Mouse (Mus musculus): ENCODE measurements at regions not wholly inside any gene's neighbourhood (a gene's known extent, or its start where the extent isn't known, plus 50 kb on each side); places are given as distances from the start of the nearest gene placed in this dataset.

- no peak for TF ChIP-seq POLR2A (IDR thresholded peaks at IDR 0.05; ENCODE audit: insufficient read depth, low read depth, low read length)
- no peak for TF ChIP-seq CTCF (IDR thresholded peaks at IDR 0.05)
- TF ChIP-seq EP300 (IDR thresholded peaks at IDR 0.05; ENCODE audit: insufficient read depth, low read depth, low read length), result no peak
- H3K27ac ChIP-seq, result no peak overlapping the region
- WGBS, result 96% methylated on average over 3 of the region's 3 CpGs
- H3K36me3 ChIP-seq (ENCODE audit: control insufficient read depth, insufficient read depth, low read length), result no peaks in the 10 kb centered on the region
- H3K4me1 ChIP-seq (ENCODE audit: control insufficient read depth, insufficient read depth, low read length), result no peaks in the 10 kb centered on the region
- H3K79me2 ChIP-seq (replicated peaks; ENCODE audit: control insufficient read depth, insufficient read depth, low read length), result no peaks in the 10 kb centered on the region
- no peak overlapping the region for H3K9ac ChIP-seq (ENCODE audit: low read depth, low read length)
- H3K27me3 ChIP-seq (ENCODE audit: control insufficient read depth, insufficient read depth, low read length), result no peaks in the 10 kb centered on the region
- intact Hi-C loops (cut with DNase I), result no loop called here
- no peak for DNase-seq
- no peak overlapping the region for H3K4me3 ChIP-seq
These were observed 166.1 kb upstream of the Smlr1 start for GRCm38 (mm10) chr10:25702146-25702545.

DNA sequence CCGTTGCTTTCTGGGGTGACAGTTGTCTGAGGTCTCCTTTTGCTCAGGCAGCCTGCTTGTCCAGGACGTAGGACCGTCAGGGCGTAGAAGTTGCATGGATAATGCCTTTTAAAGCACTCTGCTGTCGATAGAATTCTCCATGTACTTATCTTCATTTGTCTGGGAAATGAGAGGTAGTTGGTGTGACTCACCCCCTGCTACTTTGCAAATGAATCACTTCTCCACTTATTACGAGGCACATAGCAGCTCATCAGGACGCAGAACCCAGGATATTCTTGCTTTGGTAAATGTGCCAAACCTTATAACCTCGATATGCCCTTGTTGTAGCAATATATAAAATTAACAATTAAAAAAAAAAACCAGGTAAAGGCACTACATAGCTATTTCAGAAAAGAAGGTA, 159.7 kb upstream of the Smlr1 start:
- no peak for DNase-seq
- Histone ChIP-seq H3K9ac (ENCODE audit: low read depth, low read length) (no peak overlapping the region), H3K27ac (no peak overlapping the region), H3K36me3 (ENCODE audit: control insufficient read depth, insufficient read depth, low read length) (no peaks in the 10 kb centered on the region), H3K27me3 (ENCODE audit: control insufficient read depth, insufficient read depth, low read length) (no peaks in the 10 kb centered on the region), H3K79me2 (replicated peaks; ENCODE audit: control insufficient read depth, insufficient read depth, low read length) (no peaks in the 10 kb centered on the region), H3K4me3 (no peak overlapping the region), H3K4me1 (ENCODE audit: control insufficient read depth, insufficient read depth, low read length) (no peaks in the 10 kb centered on the region)
- TF ChIP-seq POLR2A (IDR thresholded peaks at IDR 0.05; ENCODE audit: insufficient read depth, low read depth, low read length) (no peak), CTCF (IDR thresholded peaks at IDR 0.05) (no peak), EP300 (IDR thresholded peaks at IDR 0.05; ENCODE audit: insufficient read depth, low read depth, low read length) (no peak)
- WGBS, result 63% methylated on average over 8 of the region's 8 CpGs
- intact Hi-C loops (cut with DNase I), result no loop called here

GRCm38 (mm10) chr10:25681243-25681642, 145.2 kb upstream of the Smlr1 start:
- peak; percentile 13 to 52 for DNase-seq
- Histone ChIP-seq H3K79me2 (replicated peaks; ENCODE audit: control insufficient read depth, insufficient read depth, low read length) (no peaks in the 10 kb centered on the region), H3K36me3 (ENCODE audit: control insufficient read depth, insufficient read depth, low read length) (no peaks in the 10 kb centered on the region), H3K4me1 (ENCODE audit: control insufficient read depth, insufficient read depth, low read length) (no peaks in the 10 kb centered on the region), H3K27ac (no peak overlapping the region), H3K4me3 (no peak overlapping the region), H3K9ac (ENCODE audit: low read depth, low read length) (no peak overlapping the region), H3K27me3 (ENCODE audit: control insufficient read depth, insufficient read depth, low read length) (no peaks in the 10 kb centered on the region)
- no peak for TF ChIP-seq EP300 (IDR thresholded peaks at IDR 0.05; ENCODE audit: insufficient read depth, low read depth, low read length)
- TF ChIP-seq CTCF (IDR thresholded peaks at IDR 0.05), result peak; percentile 80
- TF ChIP-seq POLR2A (IDR thresholded peaks at IDR 0.05; ENCODE audit: insufficient read depth, low read depth, low read length), result no peak
- 7% methylated on average over 6 of the region's 6 CpGs for WGBS
- intact Hi-C loops (cut with DNase I), result loop anchor here (1.0 to 10.0 kb wide), 3 partner anchors 326 to 664 kb away; no protein-coding TSS in a partner anchor

DNA sequence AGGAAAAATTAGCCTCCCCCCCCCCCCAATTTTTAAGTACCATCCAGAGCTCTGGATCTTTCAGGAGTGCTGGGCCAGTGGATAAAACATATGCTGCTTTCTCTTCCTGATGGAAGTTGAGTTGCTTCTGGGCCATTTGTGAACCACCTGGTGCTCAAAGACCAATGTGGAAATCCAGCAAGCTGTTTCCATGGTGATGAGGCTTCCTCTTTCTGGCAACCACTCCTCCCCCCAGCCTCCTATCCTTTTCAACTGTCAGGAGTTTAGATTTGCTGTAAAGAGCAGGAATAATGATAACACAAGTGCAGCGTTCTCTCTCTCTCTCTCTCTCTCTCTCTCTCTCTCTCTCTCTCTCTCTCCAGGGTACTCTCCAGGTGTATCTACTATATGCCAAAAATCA, 141.8 kb upstream of the Smlr1 start:
- DNase-seq, result no peak
- Histone ChIP-seq H3K36me3 (ENCODE audit: control insufficient read depth, insufficient read depth, low read length) (no peaks in the 10 kb centered on the region), H3K4me1 (ENCODE audit: control insufficient read depth, insufficient read depth, low read length) (no peaks in the 10 kb centered on the region), H3K27ac (no peak overlapping the region), H3K79me2 (replicated peaks; ENCODE audit: control insufficient read depth, insufficient read depth, low read length) (no peaks in the 10 kb centered on the region), H3K9ac (ENCODE audit: low read depth, low read length) (no peak overlapping the region), H3K4me3 (no peak overlapping the region), H3K27me3 (ENCODE audit: control insufficient read depth, insufficient read depth, low read length) (no peaks in the 10 kb centered on the region)
- TF ChIP-seq POLR2A (IDR thresholded peaks at IDR 0.05; ENCODE audit: insufficient read depth, low read depth, low read length) (no peak), EP300 (IDR thresholded peaks at IDR 0.05; ENCODE audit: insufficient read depth, low read depth, low read length) (no peak), CTCF (IDR thresholded peaks at IDR 0.05) (no peak)
- intact Hi-C loops (cut with DNase I), result loop anchor here (5.0 kb wide), 1 partner anchor 141 kb away; the partner anchor contains the start of gene Smlr1
- WGBS, result 50% methylated on average over 1 of the region's 1 CpGs

- Histone ChIP-seq H3K9ac (ENCODE audit: low read depth, low read length) (no peak overlapping the region), H3K79me2 (replicated peaks; ENCODE audit: control insufficient read depth, insufficient read depth, low read length) (no peaks in the 10 kb centered on the region), H3K36me3 (ENCODE audit: control insufficient read depth, insufficient read depth, low read length) (no peaks in the 10 kb centered on the region), H3K4me1 (ENCODE audit: control insufficient read depth, insufficient read depth, low read length) (no peaks in the 10 kb centered on the region), H3K27me3 (ENCODE audit: control insufficient read depth, insufficient read depth, low read length) (no peaks in the 10 kb centered on the region), H3K4me3 (no peak overlapping the region), H3K27ac (no peak overlapping the region)
- WGBS, result 43% methylated on average over 10 of the region's 10 CpGs
- DNase-seq, result peak in 1 of 2 experiments; percentile 31
- intact Hi-C loops (cut with DNase I), result loop anchor here (5.0 kb wide), 1 partner anchor 138 kb away; the partner anchor contains the start of gene Smlr1
- no peak for TF ChIP-seq EP300 (IDR thresholded peaks at IDR 0.05; ENCODE audit: insufficient read depth, low read depth, low read length)
- TF ChIP-seq CTCF (IDR thresholded peaks at IDR 0.05), result no peak
- TF ChIP-seq POLR2A (IDR thresholded peaks at IDR 0.05; ENCODE audit: insufficient read depth, low read depth, low read length), result no peak
These were observed 139.3 kb upstream of the Smlr1 start for GRCm38 (mm10) chr10:25675368-25675767.

GRCm38 (mm10) chr10:25670061-25670460, 134.0 kb upstream of the Smlr1 start:
- Histone ChIP-seq H3K4me1 (ENCODE audit: control insufficient read depth, insufficient read depth, low read length) (no peaks in the 10 kb centered on the region), H3K9ac (ENCODE audit: low read depth, low read length) (no peak overlapping the region), H3K27ac (no peak overlapping the region), H3K27me3 (ENCODE audit: control insufficient read depth, insufficient read depth, low read length) (no peaks in the 10 kb centered on the region), H3K4me3 (no peak overlapping the region), H3K36me3 (ENCODE audit: control insufficient read depth, insufficient read depth, low read length) (no peaks in the 10 kb centered on the region), H3K79me2 (replicated peaks; ENCODE audit: control insufficient read depth, insufficient read depth, low read length) (no peaks in the 10 kb centered on the region)
- no peak for TF ChIP-seq POLR2A (IDR thresholded peaks at IDR 0.05; ENCODE audit: insufficient read depth, low read depth, low read length)
- TF ChIP-seq CTCF (IDR thresholded peaks at IDR 0.05), result no peak
- no peak for TF ChIP-seq EP300 (IDR thresholded peaks at IDR 0.05; ENCODE audit: insufficient read depth, low read depth, low read length)
- intact Hi-C loops (cut with DNase I), result no loop called here
- no peak for DNase-seq
- 93% methylated on average over 1 of the region's 1 CpGs for WGBS
